Mouse (Mus musculus): ENCODE measurements around the gene Zfp410. TPM values are rescaled to one million over a fixed set of nuclear protein-coding genes. Genes with fewer than 3 reads are reported as not detected.
A peak's percentile ranks its signal among the peaks of the same experiment; 100 is the strongest.
"Not testable (repeated sequence)": the region's sequence is repeated elsewhere in the genome, so short reads cannot be mapped to it uniquely, and the experiment has no call there.

Zfp410 gene
- total RNA-seq, 2 experiments from 2014 or later = 37.8 to 38.7 TPM

- intact Hi-C loops (cut with DNase I) = no loop called here
- DNase-seq (ENCODE audit: low spot score in 2 of 2) = no peak
These were observed 30.5 kb downstream of the Zfp410 start for GRCm38 (mm10) chr12:84347192-84347591.

DNA sequence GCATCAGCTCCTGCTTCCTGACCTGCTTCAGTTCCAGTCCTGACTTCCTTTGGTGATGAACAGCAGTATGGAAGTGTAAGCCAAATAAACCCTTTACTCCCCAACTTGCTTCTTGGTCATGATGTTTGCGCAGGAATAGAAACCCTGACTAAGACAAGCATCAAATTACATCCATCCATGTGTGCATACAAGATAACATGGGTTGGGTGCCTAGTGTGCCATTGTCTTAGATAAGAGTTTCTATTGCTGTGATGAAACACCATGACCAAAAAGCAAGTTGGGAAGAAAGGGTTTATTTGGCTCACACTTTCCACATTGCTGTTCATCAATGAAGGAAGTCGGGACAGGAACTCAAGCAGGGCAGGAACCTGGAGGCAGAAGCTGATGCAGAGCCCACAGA lies 42.0 kb downstream of the Zfp410 start:
- DNase-seq (ENCODE audit: low spot score in 2 of 2); intact Hi-C loops (cut with DNase I): not testable (repeated sequence)

- DNase-seq (ENCODE audit: low spot score in 2 of 2) = peak; percentile 96 to 99
- intact Hi-C loops (cut with DNase I) = loop anchor here (5.0 kb wide), 1 partner anchor 45 kb away; the partner anchor contains the start of genes Bbof1 and Entpd5
These were observed 45.2 kb downstream of the Zfp410 start, which contains the start of the genes Coq6 and Fam161b for GRCm38 (mm10) chr12:84361555-84362489. Gene Coq6, plus strand, starts transcription at chr12:84361657. Gene Fam161b, minus strand, starts transcription at chr12:84361833.

- DNase-seq (ENCODE audit: low spot score in 2 of 2) = no peak
- intact Hi-C loops (cut with DNase I) = loop anchor here (5.0 kb wide), 1 partner anchor 44 kb away; the partner anchor contains the start of genes Bbof1 and Entpd5
These were observed 46.2 kb downstream of the Zfp410 start for GRCm38 (mm10) chr12:84362872-84363271.

GRCm38 (mm10) chr12:84364291-84364690 lies 47.6 kb downstream of the Zfp410 start:
- intact Hi-C loops (cut with DNase I) = loop anchor here (5.0 kb wide), 1 partner anchor 43 kb away; the partner anchor contains the start of genes Bbof1 and Entpd5

GRCm38 (mm10) chr12:84365137-84365536 lies 48.5 kb downstream of the Zfp410 start:
- DNase-seq (ENCODE audit: low spot score in 2 of 2) = no peak
- intact Hi-C loops (cut with DNase I) = no loop called here

More at GRCm38 (mm10) chr12:84364291-84364690, 47.6 kb downstream of the Zfp410 start:
- no peak for DNase-seq (ENCODE audit: low spot score in 2 of 2)

GRCm38 (mm10) chr12:84366971-84367370 lies 50.3 kb downstream of the Zfp410 start:
- intact Hi-C loops (cut with DNase I) = no loop called here
- DNase-seq (ENCODE audit: low spot score in 2 of 2) = no peak

GRCm38 (mm10) chr12:84371647-84372046 lies 55.0 kb downstream of the Zfp410 start:
- intact Hi-C loops (cut with DNase I) = no loop called here
- DNase-seq (ENCODE audit: low spot score in 2 of 2) = no peak

DNA sequence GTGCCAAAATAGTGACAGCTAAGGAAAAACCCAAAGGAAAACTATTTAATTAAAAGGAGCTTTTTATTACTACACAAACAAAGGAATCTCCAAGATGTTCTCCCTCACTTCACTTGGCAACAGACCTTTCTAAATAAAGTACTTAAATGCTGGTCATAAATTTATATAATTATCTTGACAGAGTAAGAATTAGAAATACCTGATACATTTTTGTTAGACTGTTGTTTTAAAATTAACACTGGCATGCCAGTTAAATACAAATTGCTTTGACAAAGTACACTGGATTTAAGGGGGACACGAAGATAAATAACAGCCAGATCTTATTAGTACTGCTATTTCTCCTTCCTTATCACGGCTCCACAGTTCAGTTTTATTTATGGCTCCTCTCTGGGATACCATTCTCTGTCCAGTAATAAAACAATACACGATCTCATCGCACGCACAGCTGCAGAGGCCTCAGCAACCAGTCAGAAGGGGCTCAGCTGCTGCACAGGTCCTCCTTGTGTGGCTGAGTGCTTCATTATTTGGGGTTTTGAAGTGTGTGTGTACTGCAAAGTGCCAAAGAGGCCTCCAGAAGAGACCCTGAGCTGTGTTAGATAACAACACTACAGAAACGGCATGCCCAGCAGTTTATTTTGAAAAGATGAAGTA lies 57.3 kb downstream of the Zfp410 start:
- DNase-seq (ENCODE audit: low spot score in 2 of 2) = no peak
- intact Hi-C loops (cut with DNase I) = no loop called here

GRCm38 (mm10) chr12:84382369-84382768 lies 65.7 kb downstream of the Zfp410 start:
- intact Hi-C loops (cut with DNase I) = no loop called here
- DNase-seq (ENCODE audit: low spot score in 2 of 2) = no peak

DNA sequence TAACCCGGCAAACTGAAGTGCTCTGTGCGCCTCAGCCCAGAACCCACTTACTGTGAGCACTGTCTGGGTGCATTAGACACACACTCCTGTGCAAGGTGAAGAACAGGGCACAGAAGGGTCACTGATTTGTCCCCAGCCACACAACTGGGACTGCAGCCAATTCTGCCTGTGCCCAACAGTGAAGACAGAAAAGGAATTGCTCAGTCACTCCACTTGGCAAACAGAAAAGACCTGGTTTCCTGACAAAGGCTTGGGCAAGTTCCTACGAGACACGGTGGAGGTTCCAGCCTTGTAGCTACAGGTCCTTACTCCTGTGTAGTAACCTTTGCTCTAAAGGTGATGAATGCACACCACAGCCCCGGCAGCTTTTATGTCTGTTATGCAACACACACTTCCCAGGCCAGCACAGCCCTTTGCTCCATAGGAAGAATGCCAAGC lies 68.0 kb downstream of the Zfp410 start:
- no peak for DNase-seq (ENCODE audit: low spot score in 2 of 2)
- intact Hi-C loops (cut with DNase I) = no loop called here

- DNase-seq (ENCODE audit: low spot score in 2 of 2) = no peak
- intact Hi-C loops (cut with DNase I) = no loop called here
These were observed 68.8 kb downstream of the Zfp410 start for GRCm38 (mm10) chr12:84385408-84385807.

GRCm38 (mm10) chr12:84388097-84388496 lies 71.4 kb downstream of the Zfp410 start:
- no peak for DNase-seq (ENCODE audit: low spot score in 2 of 2)
- intact Hi-C loops (cut with DNase I) = no loop called here

GRCm38 (mm10) chr12:84388774-84389400 lies 72.2 kb downstream of the Zfp410 start:
- intact Hi-C loops (cut with DNase I) = no loop called here
- DNase-seq (ENCODE audit: low spot score in 2 of 2) = no peak

DNA sequence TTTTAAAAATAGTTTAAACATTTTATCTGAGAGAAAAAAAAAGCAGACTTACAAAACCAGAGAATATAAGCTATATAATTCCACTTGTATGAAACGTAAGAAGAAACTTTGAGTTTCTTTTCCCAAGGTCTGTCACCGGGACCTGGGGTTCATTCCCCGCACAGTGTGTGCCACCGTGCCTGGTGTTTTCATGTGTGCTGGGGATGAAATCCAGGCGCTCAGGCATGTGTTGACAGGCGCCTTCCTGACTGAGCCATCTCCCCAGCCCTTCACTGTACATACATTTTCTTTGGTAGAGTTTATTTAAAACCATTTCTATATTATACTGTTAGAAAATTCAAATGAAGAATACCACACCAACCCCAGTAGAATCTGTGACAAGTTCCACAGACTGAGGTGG lies 73.7 kb downstream of the Zfp410 start:
- DNase-seq (ENCODE audit: low spot score in 2 of 2) = no peak
- intact Hi-C loops (cut with DNase I) = no loop called here

DNA sequence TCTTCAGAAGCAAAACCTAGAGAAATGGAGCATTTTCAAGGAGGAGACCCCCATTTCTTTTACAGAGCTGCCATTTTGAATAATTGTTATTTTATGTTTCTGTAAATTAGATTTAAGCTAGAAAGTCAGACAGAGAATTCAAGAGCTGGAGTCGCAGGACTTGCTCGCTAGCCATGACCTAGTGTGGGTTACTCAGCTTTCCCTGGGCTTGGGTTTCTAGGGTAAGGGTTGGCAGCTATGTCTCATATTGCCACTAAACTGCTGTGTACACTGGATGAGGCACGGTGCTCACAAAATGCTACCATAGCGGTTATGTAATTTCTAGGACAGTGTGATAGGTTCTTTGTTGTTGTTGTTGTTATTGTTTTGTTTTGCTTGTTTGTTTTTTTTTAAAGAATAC lies 76.0 kb downstream of the Zfp410 start:
- DNase-seq (ENCODE audit: low spot score in 2 of 2) = no peak

More for the DNA sequence above, 76.0 kb downstream of the Zfp410 start:
- intact Hi-C loops (cut with DNase I) = no loop called here

Measured in left cerebral cortex, postnatal 25 days (tissue).